8 mouse cellular contexts compared by ENCODE assay signal in genomic region chr5:28168253-28169165, GRCm38 (mm10). TPM values are rescaled to one million over a fixed set of nuclear protein-coding genes. Genes with fewer than 3 reads are reported as not detected.
DNase-seq lines count a peak whose midpoint lies in the region; ATAC-seq and TF ChIP-seq lines count a peak whose summit lies in the region.
"Had no signal": no experiment of that assay in that cellular context is flagged by ENCODE, and none has a peak within 500 bp of the region (broad histone marks: within the 10 kb centered on the region; RNA-seq: fewer than 3 reads in every experiment).

No protein-coding gene starts in this region.

- H3K27ac ChIP-seq in spleen, adult 2 months (ENCODE audit: insufficient read depth, low read length) = no peak overlapping the region
- H3K27ac ChIP-seq in embryonic facial prominence, embryonic 15.5 days (replicated peaks) = no peak overlapping the region
- no peak overlapping the region for H3K27ac ChIP-seq in limb, embryonic 15.5 days

- no peak for DNase-seq in spleen, adult 2 months (ENCODE audit: low read depth in 1 of 2, low spot score in 2 of 2)
- no peak for DNase-seq in spleen, adult 12 weeks (ENCODE audit: low spot score)
- no peak for DNase-seq in gastrocnemius, postnatal 25 days
- DNase-seq in testis, postnatal 14 days (ENCODE audit: low spot score) = no peak
- no peak for DNase-seq in urinary bladder, postnatal 36 days (ENCODE audit: low spot score in 2 of 2)

- no peaks in the 10 kb centered on the region for H3K36me3 ChIP-seq in spleen, adult 2 months (ENCODE audit: control insufficient read depth, insufficient read depth, low read length)
- no peaks in the 10 kb centered on the region for H3K36me3 ChIP-seq in embryonic facial prominence, embryonic 15.5 days
- H3K36me3 ChIP-seq in limb, embryonic 15.5 days = no peaks in the 10 kb centered on the region

- no peak for TF ChIP-seq POLR2A in spleen, adult 2 months (IDR thresholded peaks at IDR 0.05; ENCODE audit: low read depth, low read length)

- no peak overlapping the region for H3K9ac ChIP-seq in embryonic facial prominence, embryonic 15.5 days
- no peak overlapping the region for H3K9ac ChIP-seq in limb, embryonic 15.5 days

- H3K4me3 ChIP-seq in spleen, adult 2 months (ENCODE audit: extremely low read depth, insufficient read depth, insufficient read length) = peak overlapping the region; percentile 26
- H3K4me3 ChIP-seq in embryonic facial prominence, embryonic 15.5 days (replicated peaks) = 0 out of 2 replicates have a peak overlapping the region, but pooled peaks have one; percentile 4
- H3K4me3 ChIP-seq in limb, embryonic 15.5 days = peak overlapping the region; percentile 12

- H3K9me3 ChIP-seq in embryonic facial prominence, embryonic 15.5 days (replicated peaks) = no peaks in the 10 kb centered on the region
- no peaks in the 10 kb centered on the region for H3K9me3 ChIP-seq in limb, embryonic 15.5 days

- H3K27me3 ChIP-seq in spleen, adult 2 months (ENCODE audit: control insufficient read depth, insufficient read depth, low read length) = peaks cover 44% of the 10 kb centered on the region
- peaks cover 94% of the 10 kb centered on the region for H3K27me3 ChIP-seq in embryonic facial prominence, embryonic 15.5 days
- H3K27me3 ChIP-seq in limb, embryonic 15.5 days = peaks cover 94% of the 10 kb centered on the region

- H3K4me1 ChIP-seq in spleen, adult 2 months (ENCODE audit: control insufficient read depth, insufficient read depth, insufficient read length) = peaks cover 16% of the 10 kb centered on the region
- H3K4me1 ChIP-seq in embryonic facial prominence, embryonic 15.5 days = peaks cover 30% of the 10 kb centered on the region
- peaks cover 30% of the 10 kb centered on the region for H3K4me1 ChIP-seq in limb, embryonic 15.5 days

- H3K4me2 ChIP-seq in embryonic facial prominence, embryonic 15.5 days (replicated peaks) = peak overlapping the region; percentile 4; the same call in 1 of the 2 replicates
- no peak overlapping the region for H3K4me2 ChIP-seq in limb, embryonic 15.5 days

- no peak for TF ChIP-seq CTCF in spleen, adult 2 months (IDR thresholded peaks at IDR 0.05; ENCODE audit: extremely low read depth, insufficient read depth, insufficient read length, insufficient replicate concordance)

- ATAC-seq in embryonic facial prominence, embryonic 15.5 days (ENCODE audit: insufficient number of reproducible peaks, low FRiP score, low TSS enrichment, low read depth) = no peak
- ATAC-seq in limb, embryonic 15.5 days (ENCODE audit: insufficient number of reproducible peaks, low FRiP score, low TSS enrichment, low read depth) = no peak

- WGBS in spleen, adult 2 months = 3% methylated on average over 36 of the region's 36 CpGs
- 1% methylated on average over 36 of the region's 36 CpGs for WGBS in embryonic facial prominence, embryonic 15.5 days
- 2% methylated on average over 36 of the region's 36 CpGs for WGBS in limb, embryonic 15.5 days

RNA-seq across cellular contexts. Expression of gene En2, which starts 3.0 kb away (rescaled TPM):
- not detected in 2 replicates for polyA plus RNA-seq in spleen, adult 2 months (2012; rRNA removed)
- polyA plus RNA-seq in embryonic facial prominence, embryonic 15.5 days (2015; fragmentation: Nextera tagmentation; extraction: Ambion mirVana) = not detected in 2 replicates
- not detected in 2 replicates for polyA plus RNA-seq in limb, embryonic 15.5 days (2015; fragmentation: Nextera tagmentation; extraction: Ambion mirVana)
- under 1 TPM; 0.33 to 0.46 TPM for total RNA-seq in gastrocnemius, postnatal 25 days (2021)
- polyA plus RNA-seq: neural tube, embryonic 14.5 days had no signal
